Mouse (Mus musculus) right cerebral cortex, adult 18-20 months (tissue): ENCODE data around the gene Ccdc51.

ENCODE experiments used
- DNase-seq: peaks from one replicate; pipeline ENCODE4 v3.0.0; 2022; ENCODE audit warnings: mixed read lengths

The Ccdc51 gene

GRCm38 (mm10) chr9:109082124-109082800 is at the start of gene Ccdc51, which contains the start of gene Tma7:
Gene Ccdc51 (plus strand): TSS chr9:109082493.
Gene Tma7 (minus strand): TSS chr9:109082587.
- DNase-seq, result peak; percentile 94

GRCm38 (mm10) chr9:109038086-109038895 is 44.0 kb upstream of the Ccdc51 start, which contains the start of gene Shisa5:
Gene Shisa5 (plus strand): TSS chr9:109038565.
- no peak for DNase-seq

DNA sequence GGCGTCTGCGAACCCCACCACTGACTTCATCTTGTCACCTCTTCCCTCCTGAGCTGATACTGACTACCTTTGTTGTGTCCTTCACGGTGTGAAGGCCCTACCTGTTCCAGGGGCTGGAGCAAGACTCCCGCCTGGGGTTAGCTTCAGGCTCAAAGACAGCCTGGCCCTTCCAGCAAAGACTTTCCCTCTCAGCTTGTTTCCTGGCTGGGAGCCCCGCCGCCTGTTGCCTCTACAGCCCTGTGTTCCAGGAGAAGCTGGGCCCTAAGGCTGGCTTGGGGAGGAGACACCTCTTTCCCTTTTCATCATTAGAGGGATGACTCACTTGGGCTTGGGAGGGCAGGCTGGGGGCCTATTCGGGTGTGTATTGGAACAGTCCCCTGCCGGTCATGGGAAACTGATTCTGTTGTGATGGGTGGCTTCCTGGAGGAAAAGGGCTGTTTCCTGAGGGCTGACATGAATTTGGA is 43.4 kb upstream of the Ccdc51 start:
- no peak for DNase-seq

- no peak for DNase-seq
Measured at GRCm38 (mm10) chr9:109039681-109040080, 42.6 kb upstream of the Ccdc51 start.

- no peak for DNase-seq
Measured at GRCm38 (mm10) chr9:109040216-109040615, 42.1 kb upstream of the Ccdc51 start.

GRCm38 (mm10) chr9:109040906-109041305 is 41.4 kb upstream of the Ccdc51 start:
- no peak for DNase-seq

GRCm38 (mm10) chr9:109041351-109041750 is 40.9 kb upstream of the Ccdc51 start:
- no peak for DNase-seq

DNA sequence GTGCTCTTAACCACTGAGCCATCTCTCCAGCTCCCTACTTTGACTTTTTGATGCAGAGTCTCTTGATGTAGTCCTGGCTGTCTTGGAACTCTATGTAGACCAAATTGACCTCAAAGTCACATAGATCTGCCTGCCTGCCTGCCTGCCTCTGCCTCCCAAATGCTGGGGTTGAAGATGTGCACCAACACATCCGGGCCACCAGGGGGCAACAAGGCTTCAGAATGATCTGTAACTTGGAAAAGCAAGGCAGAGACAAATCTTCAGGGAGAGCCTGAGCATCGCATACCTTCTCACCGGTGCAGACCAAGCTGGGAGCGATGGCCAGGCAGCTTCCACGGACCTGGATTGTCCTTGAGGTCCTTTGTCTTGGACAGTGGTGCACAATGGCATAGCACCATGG is 36.0 kb upstream of the Ccdc51 start:
- no peak for DNase-seq

DNA sequence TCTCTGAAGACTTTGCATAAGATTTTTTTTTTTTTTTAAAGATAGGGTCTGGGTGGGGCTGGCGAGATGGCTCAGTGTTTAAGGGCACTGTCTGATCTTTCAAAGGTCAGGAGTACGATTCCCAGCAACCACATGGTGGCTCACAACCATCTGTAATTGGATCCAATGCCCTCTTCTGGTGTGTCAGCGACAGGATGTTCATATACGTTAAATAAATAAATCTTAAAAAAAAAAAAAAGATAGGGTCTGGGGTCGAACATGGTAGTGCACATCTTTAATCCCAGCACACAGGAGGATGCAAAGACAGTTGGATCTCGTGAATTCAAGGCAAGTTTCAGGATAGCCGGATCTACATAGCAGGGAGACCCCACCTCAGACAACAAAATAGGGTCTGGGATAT is 33.0 kb upstream of the Ccdc51 start:
- no peak for DNase-seq

DNA sequence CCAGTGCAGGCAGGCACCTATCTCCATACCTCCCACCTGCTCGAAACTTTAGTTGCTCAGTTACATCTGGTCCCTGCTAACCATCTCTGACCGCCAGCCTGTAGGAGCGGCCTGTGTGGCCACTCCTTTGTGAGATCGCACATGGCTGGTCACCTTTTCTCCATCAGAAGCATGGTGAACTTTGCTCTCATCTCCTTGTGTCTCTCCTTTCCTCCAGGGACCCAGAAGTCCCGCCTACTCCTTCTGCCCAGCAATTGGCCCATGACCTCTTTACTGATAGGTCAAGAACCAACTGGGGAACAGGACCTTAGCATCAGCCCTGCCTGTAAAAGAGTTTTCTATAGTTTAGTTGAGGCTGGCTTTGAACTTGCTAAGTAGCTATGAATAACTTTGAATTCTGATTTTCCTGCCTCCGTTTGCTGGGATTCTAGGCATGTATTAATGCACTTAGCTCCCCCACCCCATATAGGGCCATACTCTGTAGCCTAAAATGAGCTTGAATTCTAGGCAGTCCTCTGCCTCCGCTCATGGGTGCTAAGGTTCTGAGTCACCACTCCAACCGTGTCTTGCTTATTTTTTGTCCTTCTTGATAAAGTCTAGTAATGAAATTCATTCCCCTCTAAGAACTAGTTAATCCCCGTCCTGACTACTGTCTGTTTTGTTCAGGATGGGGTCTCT is 32.2 kb upstream of the Ccdc51 start:
- no peak for DNase-seq

GRCm38 (mm10) chr9:109050674-109050997 is 31.7 kb upstream of the Ccdc51 start:
- no peak for DNase-seq

DNA sequence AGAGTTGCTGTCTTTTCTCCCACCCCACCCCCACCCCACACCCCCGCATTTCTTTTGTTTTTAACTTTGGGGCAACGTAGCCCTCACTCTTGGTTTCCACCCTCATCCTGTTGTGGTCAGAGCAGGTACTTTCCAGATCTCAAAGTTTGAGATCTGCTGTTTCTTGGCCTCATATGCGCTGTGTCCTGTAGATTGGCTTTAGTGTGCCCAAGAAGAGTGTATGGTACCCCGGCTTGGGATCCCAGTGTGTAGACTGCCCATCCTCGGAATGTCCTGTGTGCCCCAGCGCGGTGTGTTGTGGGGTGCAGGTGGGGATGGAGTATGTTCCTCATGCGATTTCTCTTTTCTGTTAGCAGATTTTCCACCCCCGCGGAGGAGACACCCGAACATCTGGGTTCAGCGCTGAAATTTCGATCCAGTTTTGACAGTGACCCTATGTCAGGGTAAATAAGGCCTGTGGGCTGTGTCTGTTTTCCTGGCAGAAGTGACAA is 31.2 kb upstream of the Ccdc51 start:
- no peak for DNase-seq

GRCm38 (mm10) chr9:109051651-109052489 is 30.4 kb upstream of the Ccdc51 start:
- no peak for DNase-seq

DNA sequence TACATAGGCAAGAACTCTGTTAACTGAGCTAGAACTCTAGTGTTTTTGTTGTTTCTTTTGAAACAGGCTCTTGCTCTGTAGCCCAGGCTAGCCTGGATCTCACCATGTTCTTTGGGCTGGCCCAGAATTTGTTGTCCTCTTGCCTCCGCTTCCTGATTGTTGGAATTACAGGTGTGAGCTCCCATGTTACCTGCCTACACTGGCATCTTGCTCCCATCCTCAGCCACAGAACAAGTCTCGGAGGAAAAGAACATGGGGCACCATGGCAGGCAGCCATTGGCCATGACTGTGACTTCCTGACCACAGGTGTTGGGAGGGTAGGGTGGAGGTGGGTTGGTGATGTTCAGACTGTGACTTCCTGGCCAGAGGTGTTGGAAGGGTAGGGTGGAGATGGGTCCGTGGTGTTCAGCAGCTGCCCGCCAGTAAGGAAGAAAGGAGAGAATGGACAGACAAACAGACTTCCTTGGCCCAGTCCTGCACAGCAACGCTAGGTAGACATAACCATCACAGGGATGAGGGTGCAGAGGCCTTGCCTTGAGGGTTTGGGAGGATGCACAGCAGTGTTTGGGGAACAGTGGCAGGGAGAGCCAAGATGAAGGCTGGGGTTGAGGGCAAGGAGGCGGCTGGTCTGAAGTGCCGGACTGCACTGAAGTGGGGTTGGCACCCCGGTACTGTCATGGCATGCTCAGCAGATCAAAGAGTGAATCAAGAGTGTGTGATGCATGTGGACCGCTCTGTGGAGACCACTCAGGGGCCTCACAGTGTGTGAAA is 29.6 kb upstream of the Ccdc51 start:
- no peak for DNase-seq

- DNase-seq, result no peak
Measured at GRCm38 (mm10) chr9:109053366-109053765, 28.9 kb upstream of the Ccdc51 start.

DNA sequence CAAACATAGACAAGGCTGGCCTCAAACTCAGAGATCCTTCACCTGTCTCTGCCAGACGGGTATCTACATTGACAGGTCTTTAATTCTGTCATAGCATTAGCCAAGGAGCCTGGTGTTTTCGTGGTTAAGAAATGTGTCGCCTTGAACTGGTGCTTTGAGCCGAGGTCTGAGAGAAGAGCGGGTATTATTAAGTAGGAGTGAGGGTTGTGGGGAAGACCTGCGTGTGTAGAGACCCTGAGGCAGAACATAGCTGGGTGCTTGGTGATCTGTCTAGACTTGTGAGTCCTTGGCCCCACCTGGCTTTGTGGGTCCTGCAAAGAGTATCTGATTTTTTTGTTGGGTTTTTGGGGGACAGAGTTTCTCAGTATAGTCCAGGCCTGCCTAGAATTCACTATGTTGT is 28.4 kb upstream of the Ccdc51 start:
- no peak for DNase-seq

DNA sequence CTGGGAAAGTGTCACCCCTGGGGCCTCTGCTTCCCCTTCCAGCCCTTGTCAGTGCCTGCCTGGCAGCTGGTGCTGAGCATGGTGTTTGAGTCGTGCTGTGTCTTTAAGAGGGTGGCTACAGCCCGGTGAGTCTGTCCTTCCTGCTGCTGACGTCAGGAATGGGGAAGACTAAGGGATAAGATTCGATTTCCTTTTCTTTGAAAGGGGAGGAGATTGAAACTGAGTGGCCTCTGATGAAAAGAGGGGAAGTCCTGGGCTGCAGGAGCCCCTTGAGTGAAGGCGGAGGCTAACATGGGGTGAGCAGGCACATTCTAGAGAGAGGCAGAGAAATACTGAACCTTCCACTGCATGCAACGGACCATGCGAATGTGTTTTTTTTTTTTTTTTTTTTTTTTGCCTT is 27.6 kb upstream of the Ccdc51 start:
- DNase-seq, result peak; percentile 84

DNA sequence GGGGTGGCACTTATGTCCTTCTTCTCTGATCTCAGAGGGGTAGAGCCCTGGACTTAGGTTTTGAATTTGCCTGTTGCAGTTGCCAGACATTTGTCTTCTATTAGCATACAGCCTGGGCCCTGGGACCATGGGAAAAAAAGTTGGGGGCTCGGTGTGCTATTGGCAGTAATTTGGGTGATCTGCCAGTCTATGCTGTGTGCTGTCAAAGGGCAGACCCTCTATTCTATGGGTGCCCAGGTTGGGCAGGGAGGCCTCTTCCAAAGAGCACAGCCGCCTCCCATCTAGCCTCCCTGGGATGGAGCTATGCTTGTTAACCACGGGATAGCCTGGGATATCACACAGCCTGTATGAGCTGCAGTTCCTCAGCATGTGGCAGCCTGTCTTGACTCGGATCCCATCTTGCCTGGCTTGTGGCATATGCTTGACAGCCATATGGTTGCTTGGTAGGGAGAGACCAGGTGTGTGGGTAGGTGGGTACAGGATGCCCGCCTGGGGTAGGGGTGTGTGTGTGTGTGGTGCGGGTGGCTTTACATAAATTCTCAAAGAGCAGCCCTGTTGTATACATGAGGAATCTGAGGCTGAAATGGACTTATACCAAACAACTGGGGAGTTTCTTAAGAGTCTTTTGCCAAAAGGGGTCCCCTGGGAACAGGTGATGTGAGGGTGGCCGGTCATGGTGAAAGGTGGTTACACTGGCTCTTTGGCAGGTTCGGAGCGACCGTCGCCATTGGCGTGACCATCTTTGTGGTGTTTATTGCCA is 26.8 kb upstream of the Ccdc51 start:
- no peak for DNase-seq

- no peak for DNase-seq
Measured at GRCm38 (mm10) chr9:109056081-109056690, 26.1 kb upstream of the Ccdc51 start.

DNA sequence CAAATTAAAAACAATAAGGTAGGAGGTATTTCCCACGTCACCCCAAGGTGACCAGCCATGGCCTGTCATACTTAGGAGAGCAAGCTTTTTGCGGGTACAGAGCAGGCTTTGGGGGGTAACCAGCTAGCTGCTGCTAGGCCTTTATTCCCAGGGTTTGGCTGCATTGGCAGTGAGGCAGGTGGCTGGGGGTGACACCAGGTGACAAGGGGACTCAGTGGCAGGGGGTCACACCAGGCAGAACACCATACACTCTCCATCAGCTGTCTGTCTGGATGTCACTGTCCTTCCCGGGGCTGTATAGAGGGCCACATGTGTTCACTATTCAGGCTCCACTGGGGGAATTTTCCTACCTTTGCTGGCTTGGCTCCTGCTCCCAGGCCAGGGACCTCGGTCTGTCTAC is 25.4 kb upstream of the Ccdc51 start:
- no peak for DNase-seq

GRCm38 (mm10) chr9:109057543-109057942 is 24.8 kb upstream of the Ccdc51 start:
- no peak for DNase-seq
